Mouse (Mus musculus): ENCODE results near the gene Cep83. TPM values are rescaled to one million over a fixed set of nuclear protein-coding genes. Genes with fewer than 3 reads are reported as not detected.

Cep83 gene
- total and polyA plus RNA-seq, 3 experiments = 23.9 to 231 (median 25.9) TPM

DNA sequence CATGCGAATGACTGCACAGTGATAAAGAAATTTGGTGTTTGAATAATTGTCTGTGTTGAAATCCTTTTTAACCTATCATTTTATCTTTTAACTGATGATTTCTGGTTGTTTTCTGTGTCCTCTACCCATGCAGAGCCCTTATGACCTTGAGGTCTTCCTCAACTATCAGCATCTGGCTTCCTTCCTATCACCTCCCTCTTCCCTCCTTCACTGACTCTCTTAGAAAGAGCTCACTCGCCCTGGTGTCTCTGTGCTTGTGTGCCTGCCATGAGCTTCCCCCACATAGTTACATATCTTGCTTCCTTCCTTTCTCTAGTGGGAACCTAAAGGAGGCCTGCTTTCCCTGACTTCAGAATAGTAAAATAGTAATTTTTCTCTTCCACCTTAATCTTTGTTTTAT lies 51.8 kb downstream of the Cep83 start:
- Histone ChIP-seq H3K36me3 (ENCODE audit: control insufficient read depth in 1 of 2, insufficient read depth in 2 of 2, low read length in 2 of 2) (peaks cover 1 to 16% of the 10 kb centered on the region in 2 experiments; a peak in 3 of 4 replicates), H3K27me3 (ENCODE audit: control insufficient read depth in 1 of 2, insufficient read depth in 2 of 2, low read length in 2 of 2) (no peaks in the 10 kb centered on the region), H3K4me1 (ENCODE audit: control insufficient read depth in 1 of 2, insufficient read depth in 2 of 2, low read length in 2 of 2) (peaks cover 6 to 7% of the 10 kb centered on the region in 2 experiments), H3K4me3 (ENCODE audit: control insufficient read depth in 1 of 2, insufficient read depth in 1 of 2, low read depth in 2 of 2, low read length in 2 of 2) (no peak overlapping the region), H3K79me2 (ENCODE audit: control insufficient read depth, insufficient read depth, low read length, poor library complexity) (peaks cover 2% of the 10 kb centered on the region; the same call in 1 of the 2 replicates), H3K9ac (ENCODE audit: control insufficient read depth, low read depth, low read length, poor library complexity, severe bottlenecking) (no peak overlapping the region), H3K27ac (ENCODE audit: control insufficient read depth, low read depth, low read length) (peak overlapping the region; percentile 10; the same call in 1 of the 2 replicates), H3K9me3 (replicated peaks; ENCODE audit: insufficient read depth, low read length) (no peaks in the 10 kb centered on the region)
- TF ChIP-seq ETS1 (IDR thresholded peaks at IDR 0.05; ENCODE audit: low read depth, low read length) (no peak), EP300 (IDR thresholded peaks at IDR 0.05; ENCODE audit: low read depth in 1 of 2, low read length in 2 of 2) (peak in 1 of 2 experiments; percentile 28; a peak in 1 of 4 replicates)
- DNase-seq (ENCODE audit: low read depth, low spot score) = peak; percentile 50

DNA sequence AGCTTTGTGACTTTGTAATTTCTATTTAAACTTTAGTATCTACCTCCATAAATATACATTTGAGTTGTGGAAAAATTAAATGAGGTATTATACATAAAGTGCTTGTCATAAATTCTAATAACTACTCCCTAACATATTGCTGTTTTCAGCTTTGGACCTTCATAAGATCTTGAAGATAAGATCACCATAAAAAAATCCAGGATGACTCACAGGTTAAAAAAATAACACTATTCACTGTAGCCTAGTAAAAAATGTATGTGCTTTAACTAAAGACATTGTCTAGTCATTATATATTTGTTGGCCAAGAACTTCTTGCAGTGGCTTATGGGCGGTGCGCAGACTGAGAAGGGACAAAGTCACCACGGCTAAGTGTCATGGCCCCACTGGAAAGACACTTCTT lies 53.0 kb downstream of the Cep83 start:
- no peak overlapping the region for H3K27ac ChIP-seq (ENCODE audit: control insufficient read depth, low read depth, low read length)
- no peaks in the 10 kb centered on the region for H3K27me3 ChIP-seq (ENCODE audit: control insufficient read depth in 1 of 2, insufficient read depth in 2 of 2, low read length in 2 of 2)
- H3K4me1 ChIP-seq (ENCODE audit: control insufficient read depth in 1 of 2, insufficient read depth in 2 of 2, low read length in 2 of 2) = peaks cover 5 to 7% of the 10 kb centered on the region in 2 experiments
- H3K9ac ChIP-seq (ENCODE audit: control insufficient read depth, low read depth, low read length, poor library complexity, severe bottlenecking) = no peak overlapping the region
- DNase-seq (ENCODE audit: low read depth, low spot score) = no peak
- peaks cover 1 to 11% of the 10 kb centered on the region in 2 experiments; a peak in 3 of 4 replicates for H3K36me3 ChIP-seq (ENCODE audit: control insufficient read depth in 1 of 2, insufficient read depth in 2 of 2, low read length in 2 of 2)
- TF ChIP-seq EP300 (IDR thresholded peaks at IDR 0.05; ENCODE audit: low read depth in 1 of 2, low read length in 2 of 2) = peak in 1 of 2 experiments; percentile 39; a peak in 2 of 4 replicates
- no peak for TF ChIP-seq MAX (IDR thresholded peaks at IDR 0.05; ENCODE audit: low read length)
- TF ChIP-seq ZNF384 (IDR thresholded peaks at IDR 0.05; ENCODE audit: low read depth, low read length) = peak; percentile 51
- H3K9me3 ChIP-seq (replicated peaks; ENCODE audit: insufficient read depth, low read length) = no peaks in the 10 kb centered on the region
- no peak overlapping the region for H3K4me3 ChIP-seq (ENCODE audit: control insufficient read depth in 1 of 2, insufficient read depth in 1 of 2, low read depth in 2 of 2, low read length in 2 of 2)
- no peaks in the 10 kb centered on the region; the same call in 1 of the 2 replicates for H3K79me2 ChIP-seq (ENCODE audit: control insufficient read depth, insufficient read depth, low read length, poor library complexity)

DNA sequence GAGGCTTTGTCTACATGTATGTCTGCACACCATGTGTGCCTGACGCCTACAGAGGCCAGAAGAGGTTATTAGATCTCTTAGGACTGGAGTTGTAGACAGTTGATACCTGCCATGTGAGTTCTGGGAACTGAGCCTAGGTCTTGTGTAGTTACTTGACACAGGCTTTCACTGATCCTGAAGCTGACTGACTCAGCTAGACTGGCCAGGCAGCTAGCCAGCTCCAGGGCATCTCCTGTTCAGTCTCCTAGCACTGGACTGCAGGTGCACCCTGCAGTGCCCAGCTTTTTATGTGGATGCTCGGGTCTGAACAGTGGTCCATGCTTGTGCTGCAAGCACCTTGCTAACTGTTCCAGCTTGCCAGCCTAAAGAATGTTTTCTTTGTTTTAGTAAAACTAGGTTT lies 58.6 kb downstream of the Cep83 start:
- no peaks in the 10 kb centered on the region for H3K27me3 ChIP-seq (ENCODE audit: control insufficient read depth in 1 of 2, insufficient read depth in 2 of 2, low read length in 2 of 2)
- no peak overlapping the region for H3K9ac ChIP-seq (ENCODE audit: control insufficient read depth, low read depth, low read length, poor library complexity, severe bottlenecking)
- no peaks in the 10 kb centered on the region; a peak in 3 of 4 replicates for H3K36me3 ChIP-seq (ENCODE audit: control insufficient read depth in 1 of 2, insufficient read depth in 2 of 2, low read length in 2 of 2)
- no peak overlapping the region for H3K4me3 ChIP-seq (ENCODE audit: control insufficient read depth in 1 of 2, insufficient read depth in 1 of 2, low read depth in 2 of 2, low read length in 2 of 2)
- no peak for DNase-seq (ENCODE audit: low read depth, low spot score)
- H3K9me3 ChIP-seq (replicated peaks; ENCODE audit: insufficient read depth, low read length) = no peaks in the 10 kb centered on the region
- no peak overlapping the region for H3K27ac ChIP-seq (ENCODE audit: control insufficient read depth, low read depth, low read length)
- TF ChIP-seq USF2 (IDR thresholded peaks at IDR 0.05; ENCODE audit: borderline replicate concordance in 1 of 2, insufficient read depth in 1 of 2, low read depth in 1 of 2, low read length in 2 of 2) = no peak
- no peak for TF ChIP-seq MEF2A (IDR thresholded peaks at IDR 0.05; ENCODE audit: extremely low read depth, insufficient replicate concordance, low read depth, low read length, poor library complexity, severe bottlenecking)
- no peak for TF ChIP-seq POLR2A (IDR thresholded peaks at IDR 0.05; ENCODE audit: control insufficient read depth in 1 of 2, insufficient read depth in 1 of 2, low read depth in 1 of 2, low read length in 2 of 2, poor library complexity in 1 of 2)
- TF ChIP-seq ZKSCAN1 (IDR thresholded peaks at IDR 0.05; ENCODE audit: low read depth, low read length) = no peak
- H3K79me2 ChIP-seq (ENCODE audit: control insufficient read depth, insufficient read depth, low read length, poor library complexity) = no peaks in the 10 kb centered on the region
- H3K4me1 ChIP-seq (ENCODE audit: control insufficient read depth in 1 of 2, insufficient read depth in 2 of 2, low read length in 2 of 2) = no peaks in the 10 kb centered on the region; a peak in 1 of 4 replicates

All from MEL (cell line).